Comparison of ENCODE assay signal across 16 mouse cellular contexts in genomic region chr5:111671762-111672161, GRCm38 (mm10).
DNase-seq lines count a peak whose midpoint lies in the region; ATAC-seq and TF ChIP-seq lines count a peak whose summit lies in the region.
"Had no signal": no experiment of that assay in that cellular context is flagged by ENCODE, and none has a peak within 500 bp of the region (broad histone marks: within the 10 kb centered on the region; RNA-seq: fewer than 3 reads in every experiment).

No protein-coding gene starts in this region.

- WGBS in lung, embryonic 15.5 days: 37% methylated on average over 6 of the region's 6 CpGs
- WGBS in lung, adult 2 months: 43% methylated on average over 6 of the region's 6 CpGs
- WGBS in embryonic facial prominence, embryonic 12.5 days: 78% methylated on average over 6 of the region's 6 CpGs
- WGBS in stomach, embryonic 14.5 days: 39% methylated on average over 6 of the region's 6 CpGs

- intact Hi-C loops in heart, postnatal 36 days (cut with DNase I): no loop called here

- TF ChIP-seq CTCF in lung, adult 2 months (IDR thresholded peaks at IDR 0.05; ENCODE audit: insufficient read depth, low read length): no peak

- no peak for TF ChIP-seq POLR2A in lung, adult 2 months (IDR thresholded peaks at IDR 0.05; ENCODE audit: borderline replicate concordance, extremely low read depth, low read depth, low read length)

- no peak overlapping the region for H3K4me3 ChIP-seq in lung, embryonic 15.5 days
- no peak overlapping the region for H3K4me3 ChIP-seq in lung, adult 2 months (replicated peaks; ENCODE audit: extremely low read depth, low read depth, low read length)
- H3K4me3 ChIP-seq in embryonic facial prominence, embryonic 12.5 days: no peak overlapping the region
- H3K4me3 ChIP-seq in stomach, embryonic 14.5 days (ENCODE audit: low read depth, low read length): no peak overlapping the region
- H3K4me3 ChIP-seq: limb, embryonic 12.5 days; neural tube, embryonic 15.5 days had no signal

- peaks cover 35% of the 10 kb centered on the region for H3K4me1 ChIP-seq in lung, embryonic 15.5 days
- H3K4me1 ChIP-seq in lung, adult 2 months (ENCODE audit: control insufficient read depth, insufficient read depth, low read length): peaks cover 3% of the 10 kb centered on the region; the same call in 1 of the 2 replicates
- peaks cover 31% of the 10 kb centered on the region for H3K4me1 ChIP-seq in embryonic facial prominence, embryonic 12.5 days
- peaks cover 28% of the 10 kb centered on the region for H3K4me1 ChIP-seq in stomach, embryonic 14.5 days (ENCODE audit: control insufficient read depth, insufficient read depth, low read length)

- no peak overlapping the region for H3K9ac ChIP-seq in lung, embryonic 15.5 days
- no peak overlapping the region for H3K9ac ChIP-seq in embryonic facial prominence, embryonic 12.5 days
- H3K9ac ChIP-seq in stomach, embryonic 14.5 days (replicated peaks; ENCODE audit: low read depth, low read length): no peak overlapping the region
- H3K9ac ChIP-seq: limb, embryonic 12.5 days; neural tube, embryonic 15.5 days had no signal

- H3K27me3 ChIP-seq in lung, embryonic 15.5 days: no peaks in the 10 kb centered on the region
- no peaks in the 10 kb centered on the region for H3K27me3 ChIP-seq in embryonic facial prominence, embryonic 12.5 days
- no peaks in the 10 kb centered on the region for H3K27me3 ChIP-seq in stomach, embryonic 14.5 days (ENCODE audit: control insufficient read depth, insufficient read depth, low read length)

- 0 out of 2 replicates have a peak overlapping the region, but pooled peaks have one; percentile 31 for H3K27ac ChIP-seq in lung, embryonic 15.5 days
- H3K27ac ChIP-seq in embryonic facial prominence, embryonic 12.5 days: peak overlapping the region; percentile 50; the same call in 1 of the 2 replicates
- H3K27ac ChIP-seq in stomach, embryonic 14.5 days (ENCODE audit: low read length): peak overlapping the region; percentile 71; the same call in 1 of the 2 replicates
- H3K27ac ChIP-seq: limb, embryonic 12.5 days; neural tube, embryonic 15.5 days had no signal

- DNase-seq in heart, adult 11 months: peak; percentile 92
- DNase-seq in heart, postnatal 36 days: no peak
- DNase-seq in lung, adult 2 months: no peak
- no peak for DNase-seq in adrenal gland, postnatal 4 days (ENCODE audit: low spot score in 2 of 2)
- DNase-seq in layer of hippocampus, adult 9-10 months (ENCODE audit: low spot score): no peak
- DNase-seq: B cell, adult 2 months; cerebellum, adult 8-10 months; embryo, embryonic 11 days; kidney, adult 2 months; lung, postnatal 10 days had no signal

- no peak overlapping the region for H3K4me2 ChIP-seq in lung, embryonic 15.5 days
- H3K4me2 ChIP-seq in embryonic facial prominence, embryonic 12.5 days (replicated peaks): no peak overlapping the region
- H3K4me2 ChIP-seq in stomach, embryonic 14.5 days (replicated peaks; ENCODE audit: low read depth, low read length): no peak overlapping the region
- H3K4me2 ChIP-seq: limb, embryonic 12.5 days; neural tube, embryonic 15.5 days had no signal

- no peak for ATAC-seq in lung, embryonic 15.5 days (ENCODE audit: borderline replicate concordance, extremely low read depth, low FRiP score, low TSS enrichment)
- ATAC-seq in embryonic facial prominence, embryonic 12.5 days (ENCODE audit: insufficient number of reproducible peaks, insufficient read depth, low FRiP score, low TSS enrichment): no peak
- ATAC-seq in stomach, embryonic 14.5 days (ENCODE audit: insufficient number of reproducible peaks, insufficient read depth, low FRiP score, low read depth): no peak

- H3K9me3 ChIP-seq in lung, embryonic 15.5 days: peaks cover 6% of the 10 kb centered on the region; the same call in 1 of the 2 replicates
- 0 out of 2 replicates have a peak, but pooled peaks cover 7% of the 10 kb centered on the region for H3K9me3 ChIP-seq in embryonic facial prominence, embryonic 12.5 days
- H3K9me3 ChIP-seq in stomach, embryonic 14.5 days (ENCODE audit: control insufficient read depth, low read depth, low read length): peaks cover 3% of the 10 kb centered on the region; the same call in 1 of the 2 replicates
- H3K9me3 ChIP-seq: neural tube, embryonic 15.5 days had no signal

- H3K36me3 ChIP-seq in lung, embryonic 15.5 days: no peaks in the 10 kb centered on the region
- H3K36me3 ChIP-seq in embryonic facial prominence, embryonic 12.5 days: no peaks in the 10 kb centered on the region
- no peaks in the 10 kb centered on the region for H3K36me3 ChIP-seq in stomach, embryonic 14.5 days (ENCODE audit: control insufficient read depth, insufficient read depth, low read length)
- H3K36me3 ChIP-seq: G1E; limb, embryonic 12.5 days; neural tube, embryonic 15.5 days had no signal
